Mouse (Mus musculus): ENCODE data around the gene Pclo. TPM values are rescaled to one million over a fixed set of nuclear protein-coding genes. Genes with fewer than 3 reads are reported as not detected.

Pclo gene
- total and polyA plus RNA-seq, 2 experiments from 2014 or later = 12.7 to 57.7 TPM

- no peaks in the 10 kb centered on the region for H3K36me3 ChIP-seq (ENCODE audit: insufficient read depth, low read length)
- H3K4me1 ChIP-seq (ENCODE audit: insufficient read depth, low read length) = no peaks in the 10 kb centered on the region
- no peak overlapping the region for H3K4me3 ChIP-seq (ENCODE audit: low read depth, low read length)
- no peak overlapping the region for H3K9ac ChIP-seq (replicated peaks; ENCODE audit: low read length, poor library complexity, severe bottlenecking)
- no peaks in the 10 kb centered on the region for H3K9me3 ChIP-seq (ENCODE audit: low read length)
- no peak for TF ChIP-seq CTCF (IDR thresholded peaks at IDR 0.05)
- no peak overlapping the region for H3K27ac ChIP-seq (ENCODE audit: low read depth, low read length)
- no peak for ATAC-seq (ENCODE audit: low FRiP score)
- no peaks in the 10 kb centered on the region for H3K27me3 ChIP-seq (ENCODE audit: insufficient read depth, low read length)
- no peak overlapping the region for H3K4me2 ChIP-seq (ENCODE audit: low read depth, low read length, poor library complexity, severe bottlenecking)
- no peak for DNase-seq (ENCODE audit: low spot score)
- WGBS = 96% methylated on average over 2 of the region's 2 CpGs
These were observed 182.0 kb downstream of the Pclo start for GRCm38 (mm10) chr5:14696745-14697144.

GRCm38 (mm10) chr5:14700900-14701299 is 186.2 kb downstream of the Pclo start:
- Histone ChIP-seq H3K9ac (replicated peaks; ENCODE audit: low read length, poor library complexity, severe bottlenecking) (no peak overlapping the region), H3K4me3 (ENCODE audit: low read depth, low read length) (no peak overlapping the region), H3K36me3 (ENCODE audit: insufficient read depth, low read length) (no peaks in the 10 kb centered on the region), H3K27me3 (ENCODE audit: insufficient read depth, low read length) (no peaks in the 10 kb centered on the region), H3K9me3 (ENCODE audit: low read length) (no peaks in the 10 kb centered on the region), H3K4me1 (ENCODE audit: insufficient read depth, low read length) (no peaks in the 10 kb centered on the region), H3K4me2 (ENCODE audit: low read depth, low read length, poor library complexity, severe bottlenecking) (no peak overlapping the region), H3K27ac (ENCODE audit: low read depth, low read length) (no peak overlapping the region)
- no peak for DNase-seq (ENCODE audit: low spot score)
- TF ChIP-seq CTCF (IDR thresholded peaks at IDR 0.05) = no peak
- ATAC-seq (ENCODE audit: low FRiP score) = no peak

- Histone ChIP-seq H3K9ac (replicated peaks; ENCODE audit: low read length, poor library complexity, severe bottlenecking) (no peak overlapping the region), H3K36me3 (ENCODE audit: insufficient read depth, low read length) (no peaks in the 10 kb centered on the region), H3K4me1 (ENCODE audit: insufficient read depth, low read length) (no peaks in the 10 kb centered on the region), H3K4me3 (ENCODE audit: low read depth, low read length) (no peak overlapping the region), H3K9me3 (ENCODE audit: low read length) (no peaks in the 10 kb centered on the region), H3K27ac (ENCODE audit: low read depth, low read length) (no peak overlapping the region), H3K4me2 (ENCODE audit: low read depth, low read length, poor library complexity, severe bottlenecking) (no peak overlapping the region), H3K27me3 (ENCODE audit: insufficient read depth, low read length) (no peaks in the 10 kb centered on the region)
- 67% methylated on average over 2 of the region's 2 CpGs for WGBS
- no peak for TF ChIP-seq CTCF (IDR thresholded peaks at IDR 0.05)
- ATAC-seq (ENCODE audit: low FRiP score) = no peak
- DNase-seq (ENCODE audit: low spot score) = no peak
These were observed 190.7 kb downstream of the Pclo start for GRCm38 (mm10) chr5:14705423-14705822.

DNA sequence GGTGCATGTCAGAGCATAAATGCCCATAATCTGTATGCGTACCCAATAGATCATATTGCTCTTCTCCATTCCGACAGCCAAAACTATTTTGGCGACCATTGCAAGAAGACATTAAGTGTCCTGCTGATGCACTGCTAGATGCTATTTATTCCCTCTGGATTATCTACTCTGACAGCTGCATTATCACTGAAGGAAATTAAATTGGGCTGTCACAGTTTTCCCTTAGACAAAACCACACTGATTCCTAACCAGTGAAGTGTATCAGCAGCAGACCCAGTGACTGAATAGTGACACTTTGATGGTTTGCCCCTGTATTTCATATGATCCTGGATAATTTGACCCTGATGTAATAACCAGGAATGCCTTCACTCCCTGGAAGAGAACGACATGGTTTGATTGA is 192.6 kb downstream of the Pclo start:
- Histone ChIP-seq H3K9me3 (ENCODE audit: low read length) (no peaks in the 10 kb centered on the region), H3K27ac (ENCODE audit: low read depth, low read length) (no peak overlapping the region), H3K27me3 (ENCODE audit: insufficient read depth, low read length) (no peaks in the 10 kb centered on the region), H3K4me1 (ENCODE audit: insufficient read depth, low read length) (no peaks in the 10 kb centered on the region), H3K36me3 (ENCODE audit: insufficient read depth, low read length) (no peaks in the 10 kb centered on the region; the same call in 1 of the 2 replicates), H3K4me3 (ENCODE audit: low read depth, low read length) (no peak overlapping the region), H3K4me2 (ENCODE audit: low read depth, low read length, poor library complexity, severe bottlenecking) (no peak overlapping the region), H3K9ac (replicated peaks; ENCODE audit: low read length, poor library complexity, severe bottlenecking) (no peak overlapping the region)
- TF ChIP-seq CTCF (IDR thresholded peaks at IDR 0.05) = no peak
- WGBS = 34% methylated on average over 4 of the region's 4 CpGs
- DNase-seq (ENCODE audit: low spot score) = no peak
- no peak for ATAC-seq (ENCODE audit: low FRiP score)

DNA sequence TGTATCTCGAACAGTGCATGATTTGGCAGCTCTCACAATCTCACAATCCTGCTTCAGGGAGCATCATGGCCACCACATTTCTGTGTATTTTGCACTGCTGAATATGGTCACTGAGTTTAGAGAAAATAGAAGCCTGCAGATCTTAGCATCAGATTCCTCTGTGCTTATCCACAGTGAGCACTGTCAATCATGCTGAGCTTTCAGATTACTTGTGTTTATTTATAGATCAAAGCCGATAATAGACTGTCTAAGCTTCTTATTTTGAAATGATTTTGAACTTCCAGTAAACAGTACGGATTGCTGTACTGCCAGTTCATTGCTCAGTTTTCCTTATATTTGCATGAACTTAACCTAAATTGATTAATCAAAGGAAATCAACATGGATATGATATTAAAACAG is 208.9 kb downstream of the Pclo start:
- H3K9me3 ChIP-seq (ENCODE audit: low read length) = no peaks in the 10 kb centered on the region
- H3K4me3 ChIP-seq (ENCODE audit: low read depth, low read length) = no peak overlapping the region
- DNase-seq (ENCODE audit: low spot score) (no peak), ATAC-seq (ENCODE audit: low FRiP score) (no peak)
- H3K36me3 ChIP-seq (ENCODE audit: insufficient read depth, low read length) = no peaks in the 10 kb centered on the region
- H3K4me2 ChIP-seq (ENCODE audit: low read depth, low read length, poor library complexity, severe bottlenecking) = no peak overlapping the region
- no peaks in the 10 kb centered on the region for H3K4me1 ChIP-seq (ENCODE audit: insufficient read depth, low read length)
- no peak overlapping the region for H3K27ac ChIP-seq (ENCODE audit: low read depth, low read length)
- WGBS = 60% methylated on average over 3 of the region's 3 CpGs
- no peaks in the 10 kb centered on the region for H3K27me3 ChIP-seq (ENCODE audit: insufficient read depth, low read length)
- H3K9ac ChIP-seq (replicated peaks; ENCODE audit: low read length, poor library complexity, severe bottlenecking) = no peak overlapping the region
- TF ChIP-seq CTCF (IDR thresholded peaks at IDR 0.05) = no peak

DNA sequence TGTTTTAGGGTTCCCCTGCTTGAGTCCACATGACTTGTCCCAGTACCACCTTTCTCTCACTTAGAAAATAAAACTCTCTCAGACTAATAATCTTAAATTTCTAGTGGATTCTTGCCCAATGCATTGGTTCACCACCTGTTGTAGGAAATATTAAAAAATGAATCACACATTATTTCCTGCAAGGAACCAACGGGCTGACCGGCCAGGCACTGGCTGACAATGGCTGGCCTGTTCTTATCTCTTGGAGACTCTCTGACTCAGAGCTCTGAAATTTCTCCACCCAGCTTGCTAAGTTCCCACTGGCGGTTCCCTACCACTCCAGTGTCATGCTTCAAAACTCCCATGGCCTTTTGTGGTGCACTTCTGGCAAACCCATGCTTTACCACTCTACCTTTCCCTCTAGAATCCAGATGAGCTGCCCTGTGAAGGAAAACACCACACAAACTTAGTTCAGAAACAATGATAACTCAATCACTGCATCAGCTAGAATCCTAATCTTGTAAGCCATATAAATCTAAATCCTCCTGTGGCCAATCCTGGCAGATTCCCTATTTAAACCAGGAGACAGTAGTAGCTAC is 214.0 kb downstream of the Pclo start:
- Histone ChIP-seq H3K36me3 (ENCODE audit: insufficient read depth, low read length) (no peaks in the 10 kb centered on the region), H3K9me3 (ENCODE audit: low read length) (no peaks in the 10 kb centered on the region), H3K27me3 (ENCODE audit: insufficient read depth, low read length) (no peaks in the 10 kb centered on the region), H3K27ac (ENCODE audit: low read depth, low read length) (no peak overlapping the region), H3K4me3 (ENCODE audit: low read depth, low read length) (no peak overlapping the region), H3K9ac (replicated peaks; ENCODE audit: low read length, poor library complexity, severe bottlenecking) (no peak overlapping the region), H3K4me2 (ENCODE audit: low read depth, low read length, poor library complexity, severe bottlenecking) (no peak overlapping the region), H3K4me1 (ENCODE audit: insufficient read depth, low read length) (no peaks in the 10 kb centered on the region)
- no peak for DNase-seq (ENCODE audit: low spot score)
- WGBS = 82% methylated on average over 3 of the region's 3 CpGs
- ATAC-seq (ENCODE audit: low FRiP score) = no peak
- no peak for TF ChIP-seq CTCF (IDR thresholded peaks at IDR 0.05)
